Mouse (Mus musculus) lung, adult 2 months (tissue): ENCODE data around the gene Erg.

ENCODE experiments used
- CTCF ChIP-seq: fragments of 200-500 bp; IDR thresholded peaks from 2 replicates; pipeline ENCODE4 v1.5.1; 2011; ENCODE audit warnings: mild to moderate bottlenecking, low read length, control low read depth; ENCODE audit not compliant: insufficient read depth
- POLR2A ChIP-seq: fragments of 200-500 bp; IDR thresholded peaks from 2 replicates; pipeline ENCODE4 v1.6.1; 2011; ENCODE audit warnings: low read depth, mild to moderate bottlenecking, control low read depth, low read length, borderline replicate concordance; ENCODE audit errors: extremely low read depth

DNA sequence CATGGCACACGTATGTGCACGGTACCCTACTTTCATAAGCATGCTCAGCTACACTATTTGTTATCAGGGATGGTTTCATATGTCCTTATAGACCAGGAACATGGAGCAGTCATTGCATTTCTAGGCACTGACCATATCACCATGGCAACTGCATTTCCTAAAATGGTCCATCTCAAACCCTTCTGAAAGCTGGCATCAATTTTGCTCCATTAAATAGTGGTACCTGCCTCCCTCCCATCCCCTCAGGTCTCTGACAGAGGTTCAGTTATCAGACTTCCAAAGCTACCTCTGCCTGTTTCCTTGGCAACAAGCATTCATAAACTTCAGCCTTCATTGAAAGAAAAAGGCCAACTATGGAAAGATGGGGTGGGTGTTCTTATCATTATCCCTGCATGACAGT is 118.5 kb downstream of the Erg start:
- TF ChIP-seq CTCF (no peak), POLR2A (no peak)
